Mouse (Mus musculus) forebrain, embryonic 13.5 days (tissue): Measurements from ENCODE around the gene Sncg. TPM values are rescaled to one million over a fixed set of nuclear protein-coding genes. Genes with fewer than 3 reads are reported as not detected.

Source experiments
- ATAC-seq: fragments of 200-750 bp; cut with Nextera tagmentation; 2 replicates; pipeline ENCODE4 v1.8.0; 2017
- H3K27ac ChIP-seq: fragments of 300-500 bp; sonication (generic); 2 replicates; pipeline ENCODE4 v1.5.1; 2015; ENCODE audit warnings: inconsistent platforms, mild to moderate bottlenecking, moderate library complexity
- H3K27me3 ChIP-seq: fragments of 300-500 bp; sonication (generic); 2 replicates; pipeline ENCODE4 v1.6.1; 2015; ENCODE audit warnings: mild to moderate bottlenecking, inconsistent platforms
- H3K36me3 ChIP-seq: fragments of 300-500 bp; sonication (generic); 2 replicates; pipeline ENCODE4 v1.6.1; 2015; ENCODE audit warnings: mild to moderate bottlenecking, inconsistent platforms; ENCODE audit not compliant: poor library complexity, severe bottlenecking
- H3K4me1 ChIP-seq: fragments of 300-500 bp; sonication (generic); 2 replicates; pipeline ENCODE4 v1.6.1; 2015; ENCODE audit warnings: inconsistent platforms
- H3K4me2 ChIP-seq: fragments of 300-500 bp; sonication (generic); 2 replicates; pipeline ENCODE4 v1.6.1; 2015; ENCODE audit warnings: inconsistent platforms, mild to moderate bottlenecking, moderate library complexity
- H3K4me3 ChIP-seq: fragments of 300-500 bp; sonication (generic); 2 replicates; pipeline ENCODE4 v1.5.1; 2015; ENCODE audit warnings: mild to moderate bottlenecking, inconsistent platforms
- H3K9ac ChIP-seq: fragments of 300-500 bp; sonication (generic); 2 replicates; pipeline ENCODE4 v1.6.1; 2015; ENCODE audit warnings: mild to moderate bottlenecking, inconsistent platforms
- H3K9me3 ChIP-seq: fragments of 300-500 bp; sonication (generic); replicated peaks from 2 replicates; pipeline ENCODE4 v1.6.1; 2016; ENCODE audit warnings: inconsistent platforms
- WGBS: fragments of 180-500 bp; shearing (Covaris S2); methylation state at CpG from one replicate; pipeline ENCODE4 v1.1.7; 2015; 5-methylcytosine and 5-hydroxymethylcytosine counted together
- polyA plus RNA-seq: library from polyadenylated mRNA; unstranded; fragments of >200 nt; fragmentation: Nextera tagmentation; extraction: Ambion mirVana; gene quantifications from 2 replicates; pipeline ENCODE4 v1.2.1, GENCODE M21; 2015

Gene Sncg
- polyA plus RNA-seq, 1 experiment from 2014 or later, result 4.5 TPM

GRCm38 (mm10) chr14:34351660-34352059, 22.9 kb downstream of the Sncg start:
- no peak for ATAC-seq
- H3K4me3 ChIP-seq, result no peak overlapping the region
- no peaks in the 10 kb centered on the region for H3K9me3 ChIP-seq
- no peaks in the 10 kb centered on the region for H3K36me3 ChIP-seq
- no peaks in the 10 kb centered on the region for H3K4me1 ChIP-seq
- no peak overlapping the region for H3K4me2 ChIP-seq
- H3K27me3 ChIP-seq, result no peaks in the 10 kb centered on the region
- WGBS, result 71% methylated on average over 3 of the region's 3 CpGs
- no peak overlapping the region for H3K27ac ChIP-seq
- no peak overlapping the region for H3K9ac ChIP-seq

- Histone ChIP-seq H3K36me3 (peaks cover 6% of the 10 kb centered on the region), H3K4me3 (no peak overlapping the region), H3K9ac (no peak overlapping the region), H3K4me1 (no peaks in the 10 kb centered on the region), H3K27me3 (no peaks in the 10 kb centered on the region), H3K4me2 (no peak overlapping the region), H3K9me3 (no peaks in the 10 kb centered on the region), H3K27ac (no peak overlapping the region)
- no peak for ATAC-seq
- 88% methylated on average over 8 of the region's 8 CpGs for WGBS
Measured at GRCm38 (mm10) chr14:34349007-34349406, 25.6 kb downstream of the Sncg start.

GRCm38 (mm10) chr14:34348301-34348700, 26.3 kb downstream of the Sncg start:
- Histone ChIP-seq H3K4me2 (no peak overlapping the region), H3K4me1 (no peaks in the 10 kb centered on the region), H3K4me3 (no peak overlapping the region), H3K9ac (no peak overlapping the region), H3K27ac (no peak overlapping the region), H3K9me3 (no peaks in the 10 kb centered on the region), H3K36me3 (peaks cover 11% of the 10 kb centered on the region), H3K27me3 (no peaks in the 10 kb centered on the region)
- 89% methylated on average over 7 of the region's 7 CpGs for WGBS
- ATAC-seq, result no peak

- no peak overlapping the region for H3K4me2 ChIP-seq
- no peaks in the 10 kb centered on the region for H3K9me3 ChIP-seq
- no peak overlapping the region for H3K9ac ChIP-seq
- H3K36me3 ChIP-seq, result peaks cover 23% of the 10 kb centered on the region
- no peak overlapping the region for H3K4me3 ChIP-seq
- 96% methylated on average over 5 of the region's 5 CpGs for WGBS
- no peaks in the 10 kb centered on the region for H3K4me1 ChIP-seq
- no peaks in the 10 kb centered on the region for H3K27me3 ChIP-seq
- no peak for ATAC-seq
- no peak overlapping the region for H3K27ac ChIP-seq
Measured at GRCm38 (mm10) chr14:34347084-34347483, 27.5 kb downstream of the Sncg start.

- no peak overlapping the region for H3K9ac ChIP-seq
- ATAC-seq, result peak; percentile 36; the same call in 1 of the 2 replicates
- H3K4me1 ChIP-seq, result no peaks in the 10 kb centered on the region
- no peak overlapping the region for H3K4me2 ChIP-seq
- no peaks in the 10 kb centered on the region for H3K27me3 ChIP-seq
- no peak overlapping the region for H3K27ac ChIP-seq
- peaks cover 33% of the 10 kb centered on the region for H3K36me3 ChIP-seq
- WGBS, result 64% methylated on average over 12 of the region's 12 CpGs
- no peaks in the 10 kb centered on the region for H3K9me3 ChIP-seq
- H3K4me3 ChIP-seq, result no peak overlapping the region
Measured at GRCm38 (mm10) chr14:34345771-34346566, 28.6 kb downstream of the Sncg start.

GRCm38 (mm10) chr14:34344361-34344760, 30.2 kb downstream of the Sncg start:
- H3K4me1 ChIP-seq, result no peaks in the 10 kb centered on the region
- H3K27ac ChIP-seq, result no peak overlapping the region
- no peaks in the 10 kb centered on the region for H3K9me3 ChIP-seq
- no peak for ATAC-seq
- no peaks in the 10 kb centered on the region for H3K27me3 ChIP-seq
- WGBS, result 81% methylated on average over 5 of the region's 5 CpGs
- H3K4me3 ChIP-seq, result no peak overlapping the region
- no peak overlapping the region for H3K4me2 ChIP-seq
- H3K36me3 ChIP-seq, result peaks cover 46% of the 10 kb centered on the region
- H3K9ac ChIP-seq, result no peak overlapping the region

GRCm38 (mm10) chr14:34343078-34343477, 31.5 kb downstream of the Sncg start:
- H3K27me3 ChIP-seq, result no peaks in the 10 kb centered on the region
- no peak for ATAC-seq
- H3K4me1 ChIP-seq, result no peaks in the 10 kb centered on the region
- no peak overlapping the region for H3K4me2 ChIP-seq
- H3K27ac ChIP-seq, result no peak overlapping the region
- no peak overlapping the region for H3K4me3 ChIP-seq
- 94% methylated on average over 4 of the region's 4 CpGs for WGBS
- no peak overlapping the region for H3K9ac ChIP-seq
- no peaks in the 10 kb centered on the region for H3K9me3 ChIP-seq
- peaks cover 53% of the 10 kb centered on the region for H3K36me3 ChIP-seq

GRCm38 (mm10) chr14:34341993-34342392, 32.6 kb downstream of the Sncg start:
- no peak overlapping the region for H3K9ac ChIP-seq
- ATAC-seq, result no peak
- H3K4me1 ChIP-seq, result no peaks in the 10 kb centered on the region
- H3K9me3 ChIP-seq, result no peaks in the 10 kb centered on the region
- 90% methylated on average over 4 of the region's 4 CpGs for WGBS
- H3K36me3 ChIP-seq, result peaks cover 64% of the 10 kb centered on the region
- H3K27ac ChIP-seq, result no peak overlapping the region
- no peak overlapping the region for H3K4me3 ChIP-seq
- H3K4me2 ChIP-seq, result no peak overlapping the region
- no peaks in the 10 kb centered on the region for H3K27me3 ChIP-seq

GRCm38 (mm10) chr14:34339446-34339845, 35.1 kb downstream of the Sncg start:
- no peak overlapping the region for H3K4me3 ChIP-seq
- H3K4me2 ChIP-seq, result no peak overlapping the region
- no peaks in the 10 kb centered on the region for H3K27me3 ChIP-seq
- no peak overlapping the region; the same call in 1 of the 2 replicates for H3K27ac ChIP-seq
- WGBS, result 46% methylated on average over 1 of the region's 1 CpGs
- H3K36me3 ChIP-seq, result peaks cover 88% of the 10 kb centered on the region
- H3K9me3 ChIP-seq, result no peaks in the 10 kb centered on the region
- no peaks in the 10 kb centered on the region for H3K4me1 ChIP-seq
- no peak for ATAC-seq
- H3K9ac ChIP-seq, result no peak overlapping the region

- ATAC-seq, result peak; percentile 85
- H3K36me3 ChIP-seq, result peaks cover 75% of the 10 kb centered on the region
Measured at GRCm38 (mm10) chr14:34332476-34332875, 42.1 kb downstream of the Sncg start.

GRCm38 (mm10) chr14:34331886-34332285, 42.7 kb downstream of the Sncg start:
- H3K9ac ChIP-seq, result no peak overlapping the region
- no peak overlapping the region for H3K4me3 ChIP-seq
- H3K4me2 ChIP-seq, result no peak overlapping the region
- H3K27ac ChIP-seq, result no peak overlapping the region
- peak; percentile 60 for ATAC-seq
- peaks cover 6% of the 10 kb centered on the region for H3K4me1 ChIP-seq
- H3K9me3 ChIP-seq, result no peaks in the 10 kb centered on the region
- H3K36me3 ChIP-seq, result peaks cover 69% of the 10 kb centered on the region
- no peaks in the 10 kb centered on the region for H3K27me3 ChIP-seq
- 61% methylated on average over 3 of the region's 3 CpGs for WGBS

More at GRCm38 (mm10) chr14:34332476-34332875, 42.1 kb downstream of the Sncg start:
- no peak overlapping the region for H3K9ac ChIP-seq
- 79% methylated on average over 5 of the region's 5 CpGs for WGBS
- no peak overlapping the region for H3K4me3 ChIP-seq
- H3K4me1 ChIP-seq, result peaks cover 6% of the 10 kb centered on the region
- no peak overlapping the region for H3K4me2 ChIP-seq
- H3K27me3 ChIP-seq, result no peaks in the 10 kb centered on the region
- peak overlapping the region; percentile 48 for H3K27ac ChIP-seq
- H3K9me3 ChIP-seq, result no peaks in the 10 kb centered on the region

- H3K9me3 ChIP-seq, result no peaks in the 10 kb centered on the region
- H3K4me2 ChIP-seq, result no peak overlapping the region
- H3K27ac ChIP-seq, result no peak overlapping the region
- H3K9ac ChIP-seq, result no peak overlapping the region
- no peaks in the 10 kb centered on the region for H3K27me3 ChIP-seq
- peaks cover 69% of the 10 kb centered on the region for H3K36me3 ChIP-seq
- peak; percentile 50; the same call in 1 of the 2 replicates for ATAC-seq
- WGBS, result 84% methylated on average over 9 of the region's 9 CpGs
- H3K4me1 ChIP-seq, result peaks cover 6% of the 10 kb centered on the region
- H3K4me3 ChIP-seq, result no peak overlapping the region
Measured at GRCm38 (mm10) chr14:34330657-34331158, 43.9 kb downstream of the Sncg start.
